Mouse (Mus musculus): Measurements from ENCODE around the gene Lrrc49.

Gene Lrrc49

GRCm38 (mm10) chr9:60687891-60688324 lies at the start of gene Lrrc49:
Gene Lrrc49 (minus strand): TSS chr9:60688158.
- DNase-seq (ENCODE audit: low spot score) = peak; percentile 97

- DNase-seq (ENCODE audit: low spot score) = no peak
These were observed 46.4 kb upstream of the Lrrc49 start for GRCm38 (mm10) chr9:60734321-60734720.

GRCm38 (mm10) chr9:60724968-60725367 lies 37.0 kb upstream of the Lrrc49 start:
- DNase-seq (ENCODE audit: low spot score) = no peak

GRCm38 (mm10) chr9:60719687-60720086 lies 31.7 kb upstream of the Lrrc49 start:
- no peak for DNase-seq (ENCODE audit: low spot score)

GRCm38 (mm10) chr9:60718284-60718683 lies 30.3 kb upstream of the Lrrc49 start:
- peak; percentile 77 for DNase-seq (ENCODE audit: low spot score)

- peak; percentile 39 for DNase-seq (ENCODE audit: low spot score)
These were observed 27.9 kb upstream of the Lrrc49 start for GRCm38 (mm10) chr9:60715828-60716227.

- no peak for DNase-seq (ENCODE audit: low spot score)
These were observed 27.3 kb upstream of the Lrrc49 start for GRCm38 (mm10) chr9:60715271-60715670.

GRCm38 (mm10) chr9:60714191-60714590 lies 26.2 kb upstream of the Lrrc49 start:
- no peak for DNase-seq (ENCODE audit: low spot score)

GRCm38 (mm10) chr9:60713616-60714015 lies 25.7 kb upstream of the Lrrc49 start:
- no peak for DNase-seq (ENCODE audit: low spot score)

- peak; percentile 62 for DNase-seq (ENCODE audit: low spot score)
These were observed 25.0 kb upstream of the Lrrc49 start, which contains the start of gene Larp6 for GRCm38 (mm10) chr9:60712771-60713541. Gene Larp6 (plus strand): TSS chr9:60712989.

GRCm38 (mm10) chr9:60712011-60712410 lies 24.1 kb upstream of the Lrrc49 start:
- DNase-seq (ENCODE audit: low spot score) = no peak

- DNase-seq (ENCODE audit: low spot score) = no peak
These were observed 21.8 kb upstream of the Lrrc49 start for GRCm38 (mm10) chr9:60709721-60710120.

GRCm38 (mm10) chr9:60708606-60709005 lies 20.6 kb upstream of the Lrrc49 start:
- no peak for DNase-seq (ENCODE audit: low spot score)

- no peak for DNase-seq (ENCODE audit: low spot score)
These were observed 19.6 kb upstream of the Lrrc49 start for GRCm38 (mm10) chr9:60707594-60707993.

- peak; percentile 25 for DNase-seq (ENCODE audit: low spot score)
These were observed 11.7 kb upstream of the Lrrc49 start for GRCm38 (mm10) chr9:60699581-60700231.

- no peak for DNase-seq (ENCODE audit: low spot score)
These were observed 8.5 kb upstream of the Lrrc49 start for GRCm38 (mm10) chr9:60696271-60696985.

- DNase-seq (ENCODE audit: low spot score) = peak; percentile 38
These were observed 6.0 kb upstream of the Lrrc49 start for GRCm38 (mm10) chr9:60693986-60694385.

- no peak for DNase-seq (ENCODE audit: low spot score)
These were observed 4.7 kb upstream of the Lrrc49 start for GRCm38 (mm10) chr9:60692624-60693023.

GRCm38 (mm10) chr9:60687415-60687814 lies 543 bp downstream of the Lrrc49 start:
- no peak for DNase-seq (ENCODE audit: low spot score)

- no peak for DNase-seq (ENCODE audit: low spot score)
These were observed 5.2 kb downstream of the Lrrc49 start for GRCm38 (mm10) chr9:60682753-60683152.

GRCm38 (mm10) chr9:60681005-60681404 lies 7.0 kb downstream of the Lrrc49 start:
- DNase-seq (ENCODE audit: low spot score) = peak; percentile 35

- DNase-seq (ENCODE audit: low spot score) = no peak
These were observed 9.0 kb downstream of the Lrrc49 start for GRCm38 (mm10) chr9:60678913-60679312.

- DNase-seq (ENCODE audit: low spot score) = no peak
These were observed 11.5 kb downstream of the Lrrc49 start for GRCm38 (mm10) chr9:60676429-60676828.
